Mouse (Mus musculus) liver, embryonic 14.5 days (tissue): ENCODE results near the gene Pum1. TPM values are rescaled to one million over a fixed set of nuclear protein-coding genes. Genes with fewer than 3 reads are reported as not detected.
A peak's percentile ranks its signal among the peaks of the same experiment; 100 is the strongest.

Experiments
- ATAC-seq: fragments of 200-750 bp; cut with Nextera tagmentation; 2 replicates; pipeline ENCODE4 v1.8.0; 2017; ENCODE audit warnings: moderate number of reproducible peaks, mild to moderate bottlenecking, moderate library complexity; ENCODE audit not compliant: insufficient read depth
- DNase-seq, 3 experiments: peaks; one replicate each; pipeline ENCODE4 v3.0.0-alpha.2; 2012 to 2013; ENCODE audit warnings: low read depth in 3 of 3, low spot score in 3 of 3
- H3K27ac ChIP-seq: fragments of 300-500 bp; sonication (generic); 2 replicates; pipeline ENCODE4 v1.5.1; 2014; ENCODE audit warnings: moderate library complexity, mild to moderate bottlenecking, control low read depth, inconsistent platforms
- H3K27me3 ChIP-seq: fragments of 300-500 bp; sonication (generic); 2 replicates; pipeline ENCODE4 v1.6.1; 2014; ENCODE audit warnings: mild to moderate bottlenecking, low read length, moderate library complexity; ENCODE audit not compliant: control insufficient read depth, insufficient read depth
- H3K36me3 ChIP-seq: fragments of 300-500 bp; sonication (generic); replicated peaks from 2 replicates; pipeline ENCODE4 v1.6.1; 2014; ENCODE audit warnings: low read depth; ENCODE audit not compliant: control insufficient read depth, insufficient read depth
- H3K4me1 ChIP-seq, 2 experiments: fragments of 200-500 bp in 1 of 2; fragments of 300-500 bp in 1 of 2; sonication (generic) in 1 of 2; replicated peaks; 2 replicates each; pipeline ENCODE4 v1.6.1; 2012 to 2014; ENCODE audit warnings: antibody characterized with exemption in 1 of 2, inconsistent platforms in 1 of 2, low read length in 1 of 2; ENCODE audit not compliant: control insufficient read depth in 2 of 2, insufficient read depth in 2 of 2
- H3K4me2 ChIP-seq: fragments of 300-500 bp; sonication (generic); 2 replicates; pipeline ENCODE4 v1.6.1; 2014; ENCODE audit warnings: low read depth, mild to moderate bottlenecking, control low read depth, moderate library complexity
- H3K4me3 ChIP-seq, 2 experiments: fragments of 200-500 bp in 1 of 2; fragments of 300-500 bp in 1 of 2; sonication (generic) in 1 of 2; 2 replicates each; pipeline ENCODE4 v1.5.1; 2012 to 2014; ENCODE audit warnings: low read depth in 2 of 2, low read length in 2 of 2, mild to moderate bottlenecking in 2 of 2, control low read depth in 1 of 2, inconsistent platforms in 1 of 2, moderate library complexity in 1 of 2; ENCODE audit not compliant: insufficient read depth in 1 of 2
- H3K9ac ChIP-seq: fragments of 300-500 bp; sonication (generic); replicated peaks from 2 replicates; pipeline ENCODE4 v1.6.1; 2014; ENCODE audit warnings: mild to moderate bottlenecking, control low read depth, moderate library complexity
- H3K9me3 ChIP-seq: fragments of 300-500 bp; sonication (generic); 2 replicates; pipeline ENCODE4 v1.6.1; 2016; ENCODE audit warnings: low read length, mixed read lengths; ENCODE audit not compliant: control insufficient read depth
- CTCF ChIP-seq: IDR thresholded peaks from 2 replicates; pipeline ENCODE4 v1.5.1; 2016; ENCODE audit warnings: antibody characterized with exemption, low read depth, control low read depth
- EP300 ChIP-seq: IDR thresholded peaks from 2 replicates; pipeline ENCODE4 v1.6.1; 2016; ENCODE audit warnings: antibody characterized with exemption, low read depth
- WGBS: fragments of 180-500 bp; shearing (Covaris S2); extraction: QIAGEN DNeasy Blood & Tissue Kit; methylation state at CpG from one replicate; pipeline ENCODE4 v1.1.7; 2014; ENCODE audit not compliant: insufficient replicate concordance; 5-methylcytosine and 5-hydroxymethylcytosine counted together
- polyA plus RNA-seq, 2 experiments: library from polyadenylated mRNA; depleted of rRNA in 1 of 2; stranded (reverse) in 1 of 2; unstranded in 1 of 2; fragments of >200 nt; fragmentation: Nextera tagmentation in 1 of 2; extraction: Ambion mirVana in 1 of 2; gene quantifications; 2 replicates each; pipeline versions ENCODE4 v1.2.1 to v1.2.3; 2012 to 2014

Gene Pum1
- polyA plus RNA-seq, 2 experiments: 17.9 to 23.1 TPM

DNA sequence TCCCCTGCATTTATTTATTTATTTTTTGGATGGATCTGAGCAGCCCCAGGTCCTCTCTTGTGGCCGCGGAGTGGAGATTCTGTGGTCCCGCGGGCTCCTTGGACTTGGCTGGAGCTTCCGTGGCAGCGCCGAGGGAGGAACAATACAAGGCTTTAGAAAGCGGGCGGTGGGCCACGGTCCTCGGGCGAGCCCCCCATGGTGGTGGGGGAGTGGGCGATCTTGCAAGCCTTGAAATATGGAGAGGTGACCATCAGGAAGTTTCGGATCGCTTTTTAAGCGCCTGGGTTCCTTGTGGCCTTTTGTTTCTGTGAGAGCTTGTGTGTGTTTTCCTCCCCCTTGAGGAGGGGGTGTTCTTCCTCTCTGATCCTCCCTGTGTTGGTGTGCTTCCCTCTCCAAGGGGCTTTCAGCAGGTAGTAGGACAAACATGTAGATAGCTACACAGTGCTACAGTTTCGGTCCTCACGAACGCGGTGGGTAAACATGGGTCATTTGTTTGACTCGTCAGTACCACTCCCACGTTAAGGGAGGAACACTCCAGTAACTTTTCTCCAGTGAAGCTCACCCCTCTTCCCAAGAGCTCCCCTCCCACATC lies 785 bp downstream of the Pum1 start:
- Histone ChIP-seq H3K4me2 (peak overlapping the region; percentile 73), H3K4me3 (peak overlapping the region; percentile 69 to 100), H3K27ac (peak overlapping the region; percentile 81), H3K9ac (peak overlapping the region; percentile 90), H3K27me3 (no peaks in the 10 kb centered on the region), H3K4me1 (peaks cover 43 to 49% of the 10 kb centered on the region in 2 experiments), H3K36me3 (peaks cover 14% of the 10 kb centered on the region), H3K9me3 (no peaks in the 10 kb centered on the region)
- TF ChIP-seq EP300 (no peak), CTCF (no peak)
- DNase-seq (no peak), ATAC-seq (no peak)
- WGBS: under 1% methylated on average over 22 of the region's 22 CpGs

DNA sequence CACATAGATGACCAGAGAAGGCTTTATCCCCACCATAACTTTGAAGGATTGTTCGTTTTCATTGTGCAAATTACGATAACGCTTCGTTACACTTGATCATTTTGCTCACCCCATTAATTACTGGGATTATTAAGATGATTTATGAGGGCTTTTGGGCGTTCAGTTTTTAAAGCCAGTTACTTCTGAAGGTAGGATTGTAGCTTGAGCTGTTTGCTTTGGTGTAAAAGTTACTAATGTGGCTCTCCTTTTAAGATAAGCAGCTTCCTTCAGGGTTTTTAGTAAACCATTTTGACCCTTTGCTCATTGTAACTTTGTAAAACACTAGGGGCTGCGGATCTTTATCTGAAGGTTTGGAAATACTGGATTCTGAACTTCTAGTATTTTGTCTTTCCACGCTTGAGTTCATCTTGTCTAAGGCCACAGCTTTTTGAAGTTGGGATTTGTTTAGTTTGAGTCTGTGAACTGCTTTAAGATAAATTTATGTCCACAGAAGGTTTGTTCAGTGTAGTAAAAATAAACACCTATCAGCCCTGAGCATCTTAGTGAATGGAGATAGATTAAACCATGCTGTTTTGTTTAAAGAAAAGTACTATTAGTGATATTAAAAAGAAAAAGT lies 1.4 kb downstream of the Pum1 start:
- H3K9ac ChIP-seq: peak overlapping the region; percentile 90
- DNase-seq (no peak), ATAC-seq (no peak)
- peak overlapping the region; percentile 69 to 100 for H3K4me3 ChIP-seq
- H3K27ac ChIP-seq: peak overlapping the region; percentile 81
- peaks cover 17% of the 10 kb centered on the region for H3K36me3 ChIP-seq
- WGBS: 2% methylated on average over 7 of the region's 7 CpGs
- H3K4me2 ChIP-seq: peak overlapping the region; percentile 73
- no peaks in the 10 kb centered on the region for H3K27me3 ChIP-seq
- TF ChIP-seq EP300 (no peak), CTCF (no peak)
- no peaks in the 10 kb centered on the region for H3K9me3 ChIP-seq
- H3K4me1 ChIP-seq: peaks cover 44 to 51% of the 10 kb centered on the region in 2 experiments

DNA sequence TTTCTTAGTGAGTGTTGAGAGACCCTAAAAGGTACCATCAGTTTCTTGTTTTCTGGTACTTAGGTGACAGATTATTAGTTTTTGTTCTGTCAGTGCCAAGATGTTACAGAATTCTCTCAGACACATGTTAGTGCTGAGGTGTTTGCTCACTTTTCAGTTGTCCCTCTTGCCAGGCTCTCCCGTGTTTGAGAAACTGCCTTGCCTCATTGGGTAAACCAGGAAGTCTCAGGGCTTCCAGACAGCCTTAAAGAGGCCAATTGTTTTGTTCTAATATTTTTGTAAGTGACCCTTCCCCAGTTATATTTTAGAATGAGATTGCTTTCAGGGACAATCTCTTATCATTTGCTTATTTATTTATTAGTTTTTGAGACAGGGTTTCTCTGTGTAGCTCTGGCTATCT lies 2.1 kb downstream of the Pum1 start:
- peak overlapping the region; percentile 81; the same call in 1 of the 2 replicates for H3K27ac ChIP-seq
- DNase-seq (no peak), ATAC-seq (no peak)
- H3K36me3 ChIP-seq: peaks cover 22% of the 10 kb centered on the region
- 0% methylated on average over 1 of the region's 1 CpGs for WGBS
- peaks cover 40 to 48% of the 10 kb centered on the region in 2 experiments for H3K4me1 ChIP-seq
- peak overlapping the region; percentile 45 to 69; a peak in 3 of 4 replicates for H3K4me3 ChIP-seq
- TF ChIP-seq CTCF: no peak
- TF ChIP-seq EP300: no peak
- no peaks in the 10 kb centered on the region for H3K9me3 ChIP-seq
- no peaks in the 10 kb centered on the region for H3K27me3 ChIP-seq
- H3K9ac ChIP-seq: peak overlapping the region; percentile 90
- H3K4me2 ChIP-seq: peak overlapping the region; percentile 73

GRCm38 (mm10) chr4:130667686-130668085 lies 4.6 kb downstream of the Pum1 start:
- peak overlapping the region; percentile 46 for H3K4me2 ChIP-seq
- H3K27me3 ChIP-seq: no peaks in the 10 kb centered on the region
- peak overlapping the region in 1 of 2 experiments; percentile 10; a peak in 1 of 4 replicates for H3K4me3 ChIP-seq
- DNase-seq: no peak
- peaks cover 20 to 26% of the 10 kb centered on the region in 2 experiments for H3K4me1 ChIP-seq
- TF ChIP-seq EP300: no peak
- H3K36me3 ChIP-seq: peaks cover 47% of the 10 kb centered on the region
- no peaks in the 10 kb centered on the region for H3K9me3 ChIP-seq
- peak overlapping the region; percentile 43; the same call in 1 of the 2 replicates for H3K27ac ChIP-seq
- ATAC-seq: no peak
- H3K9ac ChIP-seq: peak overlapping the region; percentile 34
- 46% methylated on average over 2 of the region's 2 CpGs for WGBS

DNA sequence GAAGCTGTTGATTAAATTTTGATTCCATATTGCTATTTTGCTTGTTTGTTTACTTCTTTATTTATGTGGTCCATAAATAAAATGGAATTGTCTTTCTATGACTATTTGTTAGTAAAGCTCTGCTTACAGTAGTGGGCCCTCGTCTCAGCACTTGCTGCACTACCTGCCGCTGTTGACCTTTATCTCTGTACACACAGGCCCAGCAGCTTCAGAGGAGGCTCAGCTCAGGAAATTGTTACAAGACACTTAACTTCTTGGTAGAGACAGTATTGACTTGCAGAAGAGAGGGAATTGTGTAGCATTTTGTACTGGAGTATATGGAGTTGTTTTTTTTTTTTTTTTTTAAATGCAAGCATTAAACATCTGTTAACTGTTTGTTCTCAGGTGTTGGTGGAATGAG lies 5.4 kb downstream of the Pum1 start:
- Histone ChIP-seq H3K4me1 (peaks cover 20 to 25% of the 10 kb centered on the region in 2 experiments), H3K36me3 (peaks cover 53% of the 10 kb centered on the region)
- WGBS: 9% methylated on average over 2 of the region's 2 CpGs

More for the DNA sequence above, 5.4 kb downstream of the Pum1 start:
- DNase-seq (no peak), ATAC-seq (no peak)
- Histone ChIP-seq H3K4me2 (peak overlapping the region; percentile 46), H3K9me3 (no peaks in the 10 kb centered on the region), H3K9ac (peak overlapping the region; percentile 0), H3K27ac (peak overlapping the region; percentile 52), H3K4me3 (no peak overlapping the region), H3K27me3 (no peaks in the 10 kb centered on the region)
- TF ChIP-seq CTCF (no peak), EP300 (no peak)
